Mouse (Mus musculus) limb, embryonic 13.5 days (tissue): ENCODE data around the gene Ripor2. TPM values are rescaled to one million over a fixed set of nuclear protein-coding genes. Genes with fewer than 3 reads are reported as not detected.

Source experiments
- ATAC-seq: fragments of 200-750 bp; cut with Nextera tagmentation; 2 replicates; pipeline ENCODE4 v1.8.0; 2017; ENCODE audit warnings: low read depth, moderate number of reproducible peaks, moderate TSS enrichment; ENCODE audit not compliant: low FRiP score
- H3K27ac ChIP-seq: fragments of 300-500 bp; sonication (generic); 2 replicates; pipeline ENCODE4 v1.5.1; 2015; ENCODE audit warnings: inconsistent platforms, mild to moderate bottlenecking, moderate library complexity
- H3K27me3 ChIP-seq: fragments of 300-500 bp; sonication (generic); 2 replicates; pipeline ENCODE4 v1.6.1; 2015; ENCODE audit warnings: mild to moderate bottlenecking, inconsistent platforms
- H3K36me3 ChIP-seq: fragments of 300-500 bp; sonication (generic); 2 replicates; pipeline ENCODE4 v1.6.1; 2015; ENCODE audit warnings: inconsistent platforms, mild to moderate bottlenecking, moderate library complexity
- H3K4me1 ChIP-seq: fragments of 300-500 bp; sonication (generic); 2 replicates; pipeline ENCODE4 v1.6.1; 2015; ENCODE audit warnings: inconsistent platforms
- H3K4me2 ChIP-seq: fragments of 300-500 bp; sonication (generic); replicated peaks from 2 replicates; pipeline ENCODE4 v1.6.1; 2015; ENCODE audit warnings: inconsistent platforms, mild to moderate bottlenecking, moderate library complexity
- H3K4me3 ChIP-seq: fragments of 300-500 bp; sonication (generic); 2 replicates; pipeline ENCODE4 v1.5.1; 2015; ENCODE audit warnings: moderate library complexity, mild to moderate bottlenecking, inconsistent platforms
- H3K9ac ChIP-seq: fragments of 300-500 bp; sonication (generic); 2 replicates; pipeline ENCODE4 v1.6.1; 2015; ENCODE audit warnings: mild to moderate bottlenecking, inconsistent platforms
- H3K9me3 ChIP-seq: fragments of 300-500 bp; sonication (generic); 2 replicates; pipeline ENCODE4 v1.6.1; 2016; ENCODE audit warnings: inconsistent platforms
- WGBS: fragments of 180-500 bp; shearing (Covaris S2); methylation state at CpG from one replicate; pipeline ENCODE4 v1.1.7; 2015; 5-methylcytosine and 5-hydroxymethylcytosine counted together
- polyA plus RNA-seq: library from polyadenylated mRNA; unstranded; fragments of >200 nt; fragmentation: Nextera tagmentation; extraction: Ambion mirVana; gene quantifications from 2 replicates; pipeline ENCODE4 v1.2.1, GENCODE M21; 2015

Ripor2 gene
- polyA plus RNA-seq, 1 experiment from 2014 or later, result 4.2 TPM

DNA sequence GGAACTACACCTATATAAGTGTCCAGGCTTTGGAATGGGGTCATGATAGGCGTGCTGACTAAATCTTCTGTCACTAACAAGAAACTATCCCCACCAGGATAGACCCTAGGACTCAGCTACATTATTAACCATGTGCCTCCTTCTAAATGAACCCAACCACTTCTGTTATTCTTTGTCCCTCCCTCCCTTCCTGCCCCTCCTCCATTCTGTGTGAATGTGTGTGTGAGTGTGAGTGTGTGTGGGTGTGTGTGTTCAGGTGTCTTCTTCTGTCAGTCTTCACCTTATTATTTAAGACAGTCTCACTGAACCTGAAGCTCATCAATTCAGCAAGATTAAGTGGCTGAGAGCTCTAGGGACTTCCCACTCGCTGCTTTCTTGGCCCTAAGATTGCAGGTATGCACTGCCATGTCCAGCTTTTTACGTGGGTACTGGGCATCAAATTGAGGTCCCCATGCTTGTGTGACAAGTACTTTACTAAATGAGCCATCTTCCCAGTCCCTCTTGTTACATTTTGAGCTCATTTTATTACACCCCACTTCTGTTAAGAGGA lies 58.9 kb downstream of the Ripor2 start:
- Histone ChIP-seq H3K27ac (no peak overlapping the region), H3K4me1 (peaks cover 18% of the 10 kb centered on the region), H3K4me2 (no peak overlapping the region), H3K4me3 (no peak overlapping the region), H3K27me3 (peaks cover 51% of the 10 kb centered on the region), H3K36me3 (no peaks in the 10 kb centered on the region), H3K9me3 (no peaks in the 10 kb centered on the region), H3K9ac (no peak overlapping the region)
- WGBS, result 80% methylated on average over 3 of the region's 3 CpGs
- no peak for ATAC-seq

DNA sequence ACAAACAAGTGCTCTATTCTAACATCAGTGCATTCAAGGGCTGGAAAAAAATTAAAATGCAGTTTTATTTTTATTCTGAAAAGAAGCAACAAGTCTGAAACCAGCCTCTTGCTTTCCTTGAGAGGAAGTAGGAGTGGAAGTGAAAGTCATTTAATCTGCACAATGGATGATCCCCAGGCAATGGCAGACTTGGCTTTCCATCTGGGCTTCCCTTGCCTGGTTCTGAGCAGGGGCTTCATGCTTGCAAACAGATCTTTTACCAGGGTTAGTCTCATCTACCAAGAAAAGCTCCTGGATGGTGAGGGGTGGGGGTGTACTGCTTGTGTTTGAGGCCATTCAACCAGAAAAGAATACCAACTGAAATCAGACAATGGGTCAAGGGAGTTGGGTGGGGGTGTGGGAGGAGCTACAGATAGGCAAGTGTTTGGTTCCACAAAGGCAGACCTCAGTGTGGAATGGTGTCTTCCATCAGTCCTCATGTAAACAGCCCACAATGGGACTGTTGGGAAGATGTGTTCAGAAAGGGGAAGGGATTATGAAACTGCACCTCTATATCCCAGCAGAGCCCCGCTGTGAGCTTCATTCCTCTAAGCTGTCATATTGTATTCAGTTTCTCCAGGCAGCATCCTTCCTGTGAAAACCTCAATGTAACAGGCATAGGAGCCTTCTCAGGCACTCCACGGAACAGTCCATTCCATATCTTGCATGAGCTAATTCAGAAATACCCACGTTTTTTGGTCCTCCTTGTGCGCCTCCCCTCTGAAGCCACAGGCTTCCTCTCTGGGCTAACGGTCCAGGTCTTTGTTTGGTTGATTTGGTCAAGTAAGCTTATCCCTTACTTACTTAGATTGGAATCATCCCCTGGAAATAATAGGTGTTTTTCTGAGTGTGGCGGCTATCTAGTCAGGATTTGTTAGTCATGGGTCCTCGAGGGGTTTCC lies 59.8 kb downstream of the Ripor2 start:
- no peak overlapping the region for H3K4me2 ChIP-seq
- peaks cover 18% of the 10 kb centered on the region for H3K4me1 ChIP-seq
- H3K9ac ChIP-seq, result no peak overlapping the region
- H3K27me3 ChIP-seq, result peaks cover 48% of the 10 kb centered on the region
- no peak overlapping the region for H3K27ac ChIP-seq
- no peaks in the 10 kb centered on the region for H3K9me3 ChIP-seq
- no peak for ATAC-seq
- no peaks in the 10 kb centered on the region for H3K36me3 ChIP-seq
- 78% methylated on average over 7 of the region's 7 CpGs for WGBS
- H3K4me3 ChIP-seq, result no peak overlapping the region

DNA sequence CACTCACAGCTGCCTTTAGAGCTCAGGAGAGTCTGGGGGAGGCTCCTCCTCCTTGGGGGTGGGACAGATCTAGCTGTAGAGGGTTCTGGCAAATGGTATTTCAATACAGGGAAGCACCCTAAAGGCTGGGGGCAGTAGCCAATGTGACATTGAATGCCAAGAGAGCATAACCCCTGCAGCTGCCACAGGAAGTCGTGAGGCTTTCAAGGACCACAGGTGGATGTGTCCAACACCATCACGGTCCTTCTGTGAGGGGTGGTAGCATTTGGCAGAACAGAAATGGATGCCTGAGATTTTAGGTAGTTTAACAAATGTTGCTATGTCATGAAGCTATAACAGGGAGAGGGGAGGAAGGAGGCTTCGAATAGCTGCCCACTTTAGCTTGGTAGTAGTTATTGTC lies 63.2 kb downstream of the Ripor2 start:
- H3K9ac ChIP-seq, result no peak overlapping the region
- no peaks in the 10 kb centered on the region for H3K4me1 ChIP-seq
- H3K27ac ChIP-seq, result no peak overlapping the region
- H3K27me3 ChIP-seq, result 0 out of 2 replicates have a peak, but pooled peaks cover 17% of the 10 kb centered on the region
- H3K9me3 ChIP-seq, result no peaks in the 10 kb centered on the region
- 76% methylated on average over 3 of the region's 3 CpGs for WGBS
- no peak for ATAC-seq
- H3K4me2 ChIP-seq, result no peak overlapping the region
- H3K36me3 ChIP-seq, result no peaks in the 10 kb centered on the region
- H3K4me3 ChIP-seq, result no peak overlapping the region

DNA sequence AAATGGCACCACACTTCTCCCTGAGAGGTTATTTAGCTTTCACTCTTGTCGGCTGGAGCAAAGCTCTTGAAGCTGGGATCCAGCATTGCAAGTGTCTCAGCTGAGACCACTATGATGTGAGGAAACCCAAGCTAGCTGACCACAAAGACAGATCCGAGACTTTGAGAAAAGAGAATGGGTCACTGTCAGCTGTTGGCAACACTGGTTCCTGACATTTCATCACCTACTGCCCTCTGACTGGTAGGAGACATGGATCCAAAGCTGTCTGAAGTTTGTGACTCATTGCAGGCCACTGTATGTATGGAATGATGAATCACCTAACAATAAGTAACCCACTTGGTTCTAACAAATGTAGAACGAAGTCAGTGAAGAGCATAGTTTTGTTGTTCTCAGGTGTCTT lies 64.3 kb downstream of the Ripor2 start:
- Histone ChIP-seq H3K4me1 (no peaks in the 10 kb centered on the region), H3K27ac (no peak overlapping the region), H3K4me3 (no peak overlapping the region), H3K9me3 (no peaks in the 10 kb centered on the region), H3K36me3 (no peaks in the 10 kb centered on the region), H3K9ac (no peak overlapping the region), H3K27me3 (0 out of 2 replicates have a peak, but pooled peaks cover 9% of the 10 kb centered on the region), H3K4me2 (no peak overlapping the region)
- ATAC-seq, result no peak
- 81% methylated on average over 3 of the region's 3 CpGs for WGBS

DNA sequence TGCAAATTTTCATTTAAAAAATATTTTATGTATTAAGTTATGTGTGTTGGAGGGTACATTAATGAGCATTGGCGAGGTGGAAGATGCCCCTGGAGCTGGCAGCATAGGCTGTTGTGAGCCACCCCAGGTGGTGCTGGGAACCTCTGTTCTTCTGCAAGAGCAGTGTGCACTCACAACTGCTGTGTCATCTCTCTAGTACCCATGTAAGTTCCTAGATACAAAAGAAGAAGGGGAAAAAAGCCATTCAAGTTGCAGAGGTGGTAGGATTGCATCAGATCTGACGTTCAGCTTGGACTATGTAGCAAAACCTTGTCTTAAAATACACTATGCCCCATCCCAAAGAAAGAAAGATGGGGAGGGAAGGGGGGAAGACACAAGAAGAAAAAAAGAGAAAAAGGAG lies 65.5 kb downstream of the Ripor2 start:
- Histone ChIP-seq H3K27ac (no peak overlapping the region), H3K36me3 (no peaks in the 10 kb centered on the region), H3K9me3 (no peaks in the 10 kb centered on the region), H3K4me3 (no peak overlapping the region), H3K4me1 (no peaks in the 10 kb centered on the region), H3K27me3 (0 out of 2 replicates have a peak, but pooled peaks cover 4% of the 10 kb centered on the region), H3K9ac (no peak overlapping the region), H3K4me2 (no peak overlapping the region)
- WGBS, result 83% methylated on average over 2 of the region's 2 CpGs
- no peak for ATAC-seq

DNA sequence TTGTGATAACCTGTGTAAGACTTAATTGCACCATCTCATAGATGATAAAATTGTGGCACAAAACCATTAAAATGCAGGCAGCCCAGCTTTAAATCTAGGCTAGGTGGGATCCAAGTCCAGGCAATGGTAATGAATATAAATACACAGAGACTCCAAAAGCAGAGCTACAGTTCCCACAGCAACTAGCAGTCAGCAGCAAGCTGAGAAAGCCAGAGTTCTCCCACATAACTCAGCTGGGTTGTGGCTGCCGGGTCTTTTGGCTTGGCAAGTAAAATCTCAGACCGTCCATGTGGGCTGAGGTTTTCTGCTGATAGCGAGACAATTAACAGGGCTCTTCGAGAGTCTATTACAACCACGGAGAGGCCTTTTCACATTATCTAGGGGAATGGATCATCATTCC lies 66.0 kb downstream of the Ripor2 start:
- H3K27me3 ChIP-seq, result 0 out of 2 replicates have a peak, but pooled peaks cover 4% of the 10 kb centered on the region
- H3K27ac ChIP-seq, result no peak overlapping the region
- H3K36me3 ChIP-seq, result no peaks in the 10 kb centered on the region
- ATAC-seq, result no peak
- H3K4me1 ChIP-seq, result no peaks in the 10 kb centered on the region
- no peak overlapping the region for H3K9ac ChIP-seq
- 71% methylated on average over 5 of the region's 5 CpGs for WGBS
- no peaks in the 10 kb centered on the region for H3K9me3 ChIP-seq
- H3K4me3 ChIP-seq, result no peak overlapping the region
- H3K4me2 ChIP-seq, result no peak overlapping the region

DNA sequence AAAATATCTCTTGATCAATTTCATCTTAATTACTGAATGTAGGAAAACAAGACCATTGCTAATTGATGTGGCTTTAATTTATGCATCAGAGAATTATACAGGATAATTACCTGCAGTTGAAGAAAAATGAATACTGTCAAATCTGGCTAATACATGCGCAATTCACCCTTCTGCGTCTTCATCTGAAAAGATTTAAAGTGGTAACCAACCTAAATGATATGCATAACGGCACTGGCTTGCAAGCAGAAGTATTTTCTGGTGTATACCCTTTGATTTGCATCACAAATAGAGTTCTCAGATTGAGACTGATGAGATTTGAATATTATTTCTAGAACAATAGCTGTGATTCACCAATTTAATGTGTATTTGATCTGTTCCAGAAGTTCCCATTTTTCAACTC lies 66.7 kb downstream of the Ripor2 start:
- Histone ChIP-seq H3K4me3 (no peak overlapping the region), H3K9ac (no peak overlapping the region), H3K4me1 (no peaks in the 10 kb centered on the region), H3K36me3 (no peaks in the 10 kb centered on the region), H3K27me3 (0 out of 2 replicates have a peak, but pooled peaks cover 2% of the 10 kb centered on the region), H3K9me3 (no peaks in the 10 kb centered on the region), H3K4me2 (no peak overlapping the region), H3K27ac (no peak overlapping the region)
- 90% methylated on average over 3 of the region's 3 CpGs for WGBS
- no peak for ATAC-seq

DNA sequence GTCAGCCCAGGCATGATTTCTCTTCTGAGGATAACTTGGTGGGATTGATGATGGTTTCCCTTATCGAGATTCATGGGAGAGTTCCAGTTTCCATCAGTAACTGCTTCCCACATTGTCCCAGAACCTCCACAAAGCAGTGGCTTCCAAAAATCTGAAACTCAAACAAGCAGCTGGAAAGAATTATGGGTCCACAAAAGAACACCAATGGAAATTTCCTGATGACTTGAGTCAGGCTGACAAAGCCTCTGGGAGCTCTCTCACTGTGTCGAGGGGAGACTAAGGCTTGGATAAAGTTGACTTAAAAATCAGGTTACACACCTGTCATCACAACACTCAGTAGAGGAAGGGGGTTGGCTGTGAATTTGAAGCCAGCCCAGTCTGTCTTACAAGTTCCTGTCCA lies 67.1 kb downstream of the Ripor2 start:
- WGBS, result 41% methylated on average over 2 of the region's 2 CpGs
- Histone ChIP-seq H3K9ac (no peak overlapping the region), H3K27ac (no peak overlapping the region), H3K4me2 (no peak overlapping the region), H3K4me3 (no peak overlapping the region), H3K4me1 (no peaks in the 10 kb centered on the region), H3K9me3 (no peaks in the 10 kb centered on the region), H3K36me3 (no peaks in the 10 kb centered on the region), H3K27me3 (no peaks in the 10 kb centered on the region)
- ATAC-seq, result no peak

DNA sequence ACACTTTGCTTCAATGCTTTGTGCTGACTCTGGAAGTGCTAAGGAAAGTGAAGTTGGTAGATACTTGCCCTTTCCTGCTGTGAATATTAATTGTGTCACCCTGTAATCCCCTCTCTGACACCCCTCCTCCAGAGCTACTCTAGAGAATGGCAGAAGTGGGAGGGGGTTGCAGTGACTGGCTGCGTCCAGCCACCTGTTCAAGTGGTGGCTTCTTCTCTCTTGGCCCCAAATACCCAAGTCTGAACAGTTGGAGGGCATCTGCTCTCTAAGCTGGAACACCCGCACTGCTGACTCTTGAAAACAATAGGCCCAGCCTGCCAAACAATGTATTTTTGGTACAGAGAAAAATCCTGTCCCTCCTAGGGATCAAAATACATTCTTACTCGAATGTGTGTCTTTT lies 69.0 kb downstream of the Ripor2 start:
- H3K9me3 ChIP-seq, result no peaks in the 10 kb centered on the region
- no peak overlapping the region for H3K27ac ChIP-seq
- H3K4me2 ChIP-seq, result no peak overlapping the region
- no peak overlapping the region for H3K4me3 ChIP-seq
- H3K4me1 ChIP-seq, result no peaks in the 10 kb centered on the region
- no peaks in the 10 kb centered on the region for H3K36me3 ChIP-seq
- H3K9ac ChIP-seq, result no peak overlapping the region
- no peaks in the 10 kb centered on the region for H3K27me3 ChIP-seq
- ATAC-seq, result no peak
- 84% methylated on average over 3 of the region's 3 CpGs for WGBS

DNA sequence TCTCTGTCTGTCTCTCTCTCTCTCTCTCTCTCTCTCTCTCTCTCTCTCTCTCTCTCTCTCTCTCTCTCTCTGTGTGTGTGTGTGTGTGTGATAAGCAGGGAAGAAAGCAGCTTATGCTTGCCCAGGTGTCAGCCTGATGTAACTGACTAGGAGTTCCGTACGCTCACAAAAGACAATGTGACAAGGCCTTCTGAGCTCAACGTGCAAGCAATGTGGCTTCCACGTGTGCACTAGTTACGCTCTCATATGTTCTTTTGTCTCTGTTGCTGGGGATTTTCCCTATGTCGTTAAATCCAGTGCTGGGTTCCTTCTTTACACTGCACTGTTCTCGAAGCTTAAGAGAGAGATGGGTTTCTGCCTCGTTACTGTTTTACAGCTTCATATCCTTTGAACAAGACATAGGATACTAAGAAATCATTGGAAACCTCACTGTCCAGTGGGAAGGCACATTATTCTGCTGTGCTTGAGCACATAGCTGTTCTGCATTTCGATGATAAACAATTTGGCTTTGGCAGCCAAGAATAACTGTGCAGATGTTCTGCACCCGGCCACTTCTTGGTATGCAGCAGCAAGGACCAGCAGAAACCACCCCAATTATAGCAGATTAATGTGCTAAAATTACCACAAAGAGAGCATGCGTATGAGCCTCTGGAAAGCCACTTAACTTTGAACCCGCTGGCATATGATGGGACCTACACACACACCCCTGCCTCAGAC lies 73.1 kb downstream of the Ripor2 start:
- Histone ChIP-seq H3K4me3 (no peak overlapping the region), H3K9ac (no peak overlapping the region), H3K27me3 (no peaks in the 10 kb centered on the region), H3K9me3 (no peaks in the 10 kb centered on the region), H3K4me2 (no peak overlapping the region), H3K4me1 (peaks cover 7% of the 10 kb centered on the region; the same call in 1 of the 2 replicates), H3K36me3 (no peaks in the 10 kb centered on the region), H3K27ac (no peak overlapping the region)
- 56% methylated on average over 12 of the region's 12 CpGs for WGBS
- no peak for ATAC-seq

DNA sequence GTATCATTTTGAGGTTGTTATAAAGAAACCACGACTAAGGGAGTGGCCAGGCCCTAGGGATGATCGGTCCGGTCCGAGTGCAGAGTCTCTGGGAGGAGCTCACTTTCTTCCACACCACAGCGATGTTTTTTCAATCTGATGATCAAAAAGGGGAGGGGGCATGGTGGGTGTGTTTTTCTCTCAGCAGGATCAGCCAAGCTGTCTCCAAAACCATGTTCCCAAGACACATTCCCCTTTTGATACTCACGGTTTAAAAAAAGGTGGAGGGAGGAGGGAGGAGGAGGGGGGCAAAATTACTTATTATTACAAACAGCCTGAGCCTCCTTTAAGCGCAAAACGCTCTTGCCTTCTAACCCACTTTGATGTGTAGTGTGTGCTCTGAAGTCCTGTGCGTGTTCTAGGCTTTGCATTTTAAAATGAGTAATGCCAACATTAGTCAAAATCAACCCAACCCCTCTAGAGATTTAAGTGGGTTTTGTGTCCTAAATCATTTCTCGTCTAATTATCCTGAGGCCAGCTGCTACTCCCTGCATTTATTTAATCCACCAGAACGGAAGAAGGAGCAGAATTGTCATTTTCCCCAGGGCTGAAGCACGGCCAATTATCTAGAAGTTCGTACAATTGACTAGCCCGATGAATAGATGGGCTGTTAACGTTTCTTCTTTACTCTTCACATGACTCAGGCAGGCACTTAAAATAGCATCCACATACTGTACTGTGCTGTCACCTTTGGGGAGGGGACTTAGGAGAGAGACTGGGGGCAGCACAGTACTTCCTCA lies 74.9 kb downstream of the Ripor2 start:
- 49% methylated on average over 15 of the region's 15 CpGs for WGBS
- H3K4me2 ChIP-seq, result no peak overlapping the region
- H3K27ac ChIP-seq, result no peak overlapping the region
- H3K4me3 ChIP-seq, result no peak overlapping the region
- H3K27me3 ChIP-seq, result no peaks in the 10 kb centered on the region
- peaks cover 7% of the 10 kb centered on the region; the same call in 1 of the 2 replicates for H3K4me1 ChIP-seq
- H3K9me3 ChIP-seq, result no peaks in the 10 kb centered on the region
- H3K9ac ChIP-seq, result no peak overlapping the region
- no peak for ATAC-seq
- no peaks in the 10 kb centered on the region for H3K36me3 ChIP-seq
